8 mouse cellular contexts compared by ENCODE assay signal in the genomic region with DNA sequence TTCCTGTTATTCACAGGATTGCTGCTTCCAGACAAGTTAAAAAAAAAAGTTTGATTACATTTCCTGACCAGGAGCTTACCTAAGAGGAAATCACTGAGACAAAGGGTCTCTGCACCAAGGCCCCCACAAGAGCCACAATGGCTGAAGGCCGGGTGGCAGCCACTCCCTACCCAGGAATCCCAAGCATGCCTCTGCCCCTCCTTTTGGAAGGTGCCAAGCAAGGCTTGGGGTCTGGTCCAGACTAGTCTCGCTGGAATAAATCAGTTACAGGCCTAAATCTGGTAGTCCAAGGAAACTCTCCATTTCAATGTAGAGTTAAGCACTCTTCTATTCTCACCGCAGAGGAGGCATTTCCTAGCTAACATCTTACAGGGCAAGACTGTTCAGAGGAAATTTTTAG.
DNase-seq lines count a peak whose midpoint lies in the region.

No protein-coding gene starts in this region.

- peak; percentile 14 to 37 for DNase-seq in adrenal gland, postnatal 36 days
- no peak for DNase-seq in adrenal gland, postnatal 25 days
- peak; percentile 50 for DNase-seq in heart, adult 8-10 months (ENCODE audit: low spot score)
- peak; percentile 63 for DNase-seq in kidney, adult 9 months
- peak; percentile 45 for DNase-seq in lung, postnatal 25 days (ENCODE audit: low spot score)
- no peak for DNase-seq in spleen, postnatal 10 days (ENCODE audit: low spot score in 2 of 2)
- DNase-seq in layer of hippocampus, adult 11-12 months (ENCODE audit: low spot score): no peak
- no peak for DNase-seq in frontal cortex, postnatal 25 days (ENCODE audit: low spot score in 2 of 2)

Comparison
In these comparisons a context has a peak if more than half of its experiments do, and no peak if none do; other contexts are left out.
1. DNase-seq: peak in adrenal gland, postnatal 36 days (2 of 2), heart, adult 8-10 months (single experiment), kidney, adult 9 months (single experiment) and lung, postnatal 25 days (single experiment); none in adrenal gland, postnatal 25 days (single experiment), spleen, postnatal 10 days (0 of 2), layer of hippocampus, adult 11-12 months (single experiment) and frontal cortex, postnatal 25 days (0 of 2).